Mouse (Mus musculus) G1E-ER4 (cell line): ENCODE data around the gene Efcab2. TPM values are rescaled to one million over a fixed set of nuclear protein-coding genes. Genes with fewer than 3 reads are reported as not detected.

Experiments
- GATA1 ChIP-seq: IDR thresholded peaks from one replicate; pipeline ENCODE4 v1.8.0; 2012; ENCODE audit warnings: low read length, inconsistent platforms
- polyA plus RNA-seq: library from polyadenylated mRNA; stranded (reverse); fragments of >175 nt; gene quantifications from 2 replicates; pipeline ENCODE4 v1.2.3, GENCODE M21; 2012

Efcab2 gene
- polyA plus RNA-seq, 1 experiment: 0.09 TPM

- TF ChIP-seq GATA1: no peak
Measured at GRCm38 (mm10) chr1:178447036-178447435, 41.2 kb downstream of the Efcab2 start.

GRCm38 (mm10) chr1:178448271-178448744 lies 42.4 kb downstream of the Efcab2 start:
- TF ChIP-seq GATA1: no peak

- TF ChIP-seq GATA1: no peak
Measured at GRCm38 (mm10) chr1:178449172-178449571, 43.3 kb downstream of the Efcab2 start.

DNA sequence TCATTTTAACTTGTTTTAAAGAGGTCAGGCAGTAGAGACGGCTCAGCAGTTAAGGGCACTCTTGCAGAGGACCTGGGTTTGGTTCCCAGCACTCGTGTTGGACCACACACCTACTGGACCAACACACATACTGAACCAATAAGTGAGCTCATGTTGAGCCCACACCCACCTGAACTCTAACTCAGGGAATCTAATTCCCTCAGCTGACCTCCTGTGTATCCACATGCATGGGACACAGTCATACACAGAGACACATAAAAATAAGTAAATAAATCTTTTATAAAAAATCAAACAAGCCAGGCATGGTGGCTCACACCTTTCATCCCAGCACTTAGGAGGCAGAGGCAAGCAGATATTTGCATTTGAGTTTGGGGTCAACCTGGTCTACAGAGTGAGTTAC lies 44.0 kb downstream of the Efcab2 start:
- TF ChIP-seq GATA1: no peak

- no peak for TF ChIP-seq GATA1
Measured at GRCm38 (mm10) chr1:178454125-178454524, 48.2 kb downstream of the Efcab2 start.

DNA sequence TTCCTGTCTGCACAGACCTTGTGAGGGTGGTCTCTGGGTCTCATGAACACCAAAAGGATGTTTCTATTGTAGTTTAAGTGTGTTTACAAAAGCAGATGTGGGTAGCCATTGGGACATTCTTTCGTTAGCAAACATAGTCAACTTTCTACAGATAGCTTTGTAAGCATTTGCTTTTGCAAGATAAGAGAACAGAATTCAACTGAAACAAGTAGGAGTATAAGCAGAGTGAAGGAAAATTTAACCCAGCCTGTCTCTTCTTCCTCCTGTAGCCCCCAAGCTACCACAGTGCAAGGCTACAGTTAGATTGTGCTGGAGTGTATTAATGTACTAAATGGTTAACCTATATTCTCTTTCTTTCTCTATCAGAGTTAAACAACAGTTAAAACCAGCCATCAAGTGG lies 49.2 kb downstream of the Efcab2 start:
- no peak for TF ChIP-seq GATA1

- TF ChIP-seq GATA1: no peak
Measured at GRCm38 (mm10) chr1:178458029-178458428, 52.1 kb downstream of the Efcab2 start.

DNA sequence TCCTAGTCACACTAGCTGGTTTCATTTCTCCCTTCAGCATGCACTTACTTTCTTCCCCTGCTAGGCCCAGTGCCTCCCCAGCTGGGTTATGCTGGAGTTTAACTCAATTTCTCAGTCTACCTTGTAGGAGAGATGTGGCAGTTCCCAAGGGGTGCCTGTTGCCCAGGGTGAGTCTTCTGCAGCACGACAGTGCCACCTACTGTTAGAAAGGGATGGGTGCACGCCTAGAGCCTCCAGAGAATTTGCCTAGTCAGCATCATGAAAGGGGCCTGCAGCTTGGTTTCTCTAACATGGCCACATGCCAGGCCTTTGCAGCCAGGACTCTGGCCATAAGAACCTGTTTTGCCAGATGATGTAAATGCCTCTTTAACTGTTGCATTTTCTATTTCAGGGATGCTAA lies 57.8 kb downstream of the Efcab2 start:
- no peak for TF ChIP-seq GATA1

GRCm38 (mm10) chr1:178464140-178464539 lies 58.3 kb downstream of the Efcab2 start:
- TF ChIP-seq GATA1: no peak

GRCm38 (mm10) chr1:178467594-178467993 lies 61.7 kb downstream of the Efcab2 start:
- TF ChIP-seq GATA1: no peak

GRCm38 (mm10) chr1:178468280-178468679 lies 62.4 kb downstream of the Efcab2 start:
- no peak for TF ChIP-seq GATA1

DNA sequence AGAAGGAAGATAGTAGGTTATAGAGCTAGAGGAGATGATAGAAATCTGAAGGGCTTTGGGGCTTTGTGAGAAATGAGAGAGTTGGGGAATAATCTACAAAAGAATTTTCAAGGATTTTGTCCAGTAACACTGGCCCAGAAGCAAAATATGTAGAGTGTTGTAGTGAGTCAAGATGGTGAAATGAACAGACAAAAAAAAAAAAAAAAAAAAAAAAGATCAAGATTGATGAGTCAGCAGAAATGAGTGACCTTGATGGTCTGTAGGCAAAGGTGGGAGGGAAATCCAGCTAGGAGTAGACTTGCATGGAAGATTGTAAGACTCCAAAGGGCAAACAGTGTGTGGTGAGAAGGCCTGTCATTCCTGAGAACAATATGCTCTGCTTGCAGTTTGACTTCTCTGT lies 78.0 kb downstream of the Efcab2 start:
- no peak for TF ChIP-seq GATA1

DNA sequence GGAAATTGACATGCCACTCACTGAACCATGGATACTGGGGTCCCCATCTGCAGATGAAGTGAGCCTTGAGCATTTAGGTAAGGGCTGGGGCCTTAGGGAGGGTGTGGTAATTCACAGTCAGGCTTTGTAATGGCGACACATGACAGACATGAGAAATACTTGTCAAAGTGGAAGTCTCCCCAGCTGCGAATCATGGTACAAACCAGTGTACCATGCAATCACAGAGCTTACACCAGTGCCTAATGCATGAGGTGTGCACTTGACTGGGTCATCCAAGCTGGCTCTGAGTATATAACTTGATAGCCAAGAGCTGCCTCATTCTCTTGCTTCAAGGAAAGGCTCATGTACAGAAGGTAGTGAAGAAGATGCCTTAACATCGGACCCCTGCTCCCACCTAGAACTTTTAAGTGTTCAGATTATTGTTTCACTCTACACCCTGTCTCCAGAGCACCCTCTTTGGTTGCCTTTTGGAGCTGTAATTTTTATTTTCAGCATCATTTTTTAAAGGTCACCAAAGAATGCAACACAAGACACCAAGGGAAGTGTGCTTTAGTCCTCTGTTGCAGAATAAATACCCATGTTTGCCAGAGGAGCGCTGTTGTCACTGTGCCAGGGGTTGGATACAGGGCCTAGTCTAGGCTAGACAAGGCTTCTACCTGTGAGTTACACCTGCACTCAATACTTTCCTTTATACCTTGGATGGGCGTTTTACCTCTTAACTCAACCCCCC lies 79.4 kb downstream of the Efcab2 start:
- TF ChIP-seq GATA1: no peak

- TF ChIP-seq GATA1: no peak
Measured at GRCm38 (mm10) chr1:178485868-178486220, 80.0 kb downstream of the Efcab2 start.

- no peak for TF ChIP-seq GATA1
Measured at GRCm38 (mm10) chr1:178486828-178487227, 80.9 kb downstream of the Efcab2 start.

DNA sequence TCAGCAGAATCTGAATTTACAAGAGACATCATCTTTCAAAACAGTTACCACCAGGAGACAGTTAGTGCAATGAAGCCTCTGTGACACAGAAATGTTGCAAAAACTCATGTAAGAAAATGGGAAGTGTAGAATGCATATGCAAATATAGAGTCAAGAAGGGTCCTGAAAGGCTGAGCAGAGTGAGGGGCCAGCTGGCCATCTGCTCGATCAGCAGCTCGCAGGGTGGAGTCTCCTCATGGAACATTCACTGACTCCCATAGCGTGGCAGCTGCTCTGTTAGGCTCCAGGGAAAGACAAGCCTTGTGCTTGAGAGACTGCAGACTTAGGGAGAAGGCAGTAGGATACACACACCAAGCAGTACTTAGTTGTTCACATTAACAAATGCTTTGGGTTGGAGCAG lies 83.2 kb downstream of the Efcab2 start:
- TF ChIP-seq GATA1: no peak

DNA sequence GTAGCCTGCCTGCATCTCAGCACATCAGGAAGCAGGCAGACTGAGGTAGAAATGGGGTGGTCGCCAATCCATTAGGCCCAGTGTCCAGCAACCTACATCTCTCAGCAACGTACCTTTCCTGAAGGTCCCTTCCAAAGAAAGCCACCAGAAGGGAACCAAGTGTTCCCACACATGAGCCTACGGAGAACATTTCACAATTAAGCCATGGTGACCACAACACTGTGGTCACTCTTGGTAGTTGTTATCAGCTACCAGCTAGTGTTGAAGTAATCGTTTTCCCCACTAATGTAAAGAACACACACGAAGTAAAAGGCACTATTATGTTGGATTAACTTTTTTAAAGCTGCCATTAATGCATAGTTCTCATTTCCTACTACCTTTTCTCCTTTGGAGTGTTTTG lies 85.8 kb downstream of the Efcab2 start:
- TF ChIP-seq GATA1: no peak

DNA sequence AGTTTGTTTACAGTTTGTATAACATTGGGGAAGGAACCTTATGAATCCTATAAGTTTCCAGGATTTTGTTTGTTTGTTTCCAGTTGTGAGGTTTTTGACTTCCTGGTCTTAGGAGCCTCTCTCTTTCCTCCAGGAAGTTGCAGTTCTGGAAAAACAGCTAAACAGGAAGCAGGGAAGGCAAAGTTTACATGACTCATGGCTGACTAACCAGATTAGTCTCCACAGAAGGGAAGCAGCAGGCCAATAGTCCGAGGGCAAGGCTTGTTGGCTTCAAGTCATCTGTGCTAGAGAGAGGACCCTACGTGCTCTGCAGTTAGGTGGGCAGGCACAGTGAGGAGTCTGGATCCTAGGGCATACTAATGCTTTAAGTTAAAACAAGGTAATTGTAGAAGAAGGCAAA lies 86.6 kb downstream of the Efcab2 start:
- TF ChIP-seq GATA1: no peak
